Mouse (Mus musculus) lung, postnatal 0 days (tissue): ENCODE measurements around the gene Pard3b.

Experiments used
- CTCF ChIP-seq: IDR thresholded peaks from 2 replicates; pipeline ENCODE4 v1.5.1; 2016; ENCODE audit warnings: antibody characterized with exemption, mild to moderate bottlenecking
- EP300 ChIP-seq: IDR thresholded peaks from 2 replicates; pipeline ENCODE4 v1.6.1; 2016; ENCODE audit warnings: antibody characterized with exemption, mild to moderate bottlenecking, control low read depth

- TF ChIP-seq CTCF (no peak), EP300 (no peak)
These were observed 873.1 kb downstream of the Pard3b start for GRCm38 (mm10) chr1:62511681-62512080.
